Mouse (Mus musculus) lung, postnatal 0 days (tissue): ENCODE data around the gene Cd82.

Source experiments
- CTCF ChIP-seq: IDR thresholded peaks from 2 replicates; pipeline ENCODE4 v1.5.1; 2016; ENCODE audit warnings: antibody characterized with exemption, mild to moderate bottlenecking
- EP300 ChIP-seq: IDR thresholded peaks from 2 replicates; pipeline ENCODE4 v1.6.1; 2016; ENCODE audit warnings: antibody characterized with exemption, mild to moderate bottlenecking, control low read depth

GRCm38 (mm10) chr2:93473915-93474314 lies 11.0 kb upstream of the Cd82 start:
- TF ChIP-seq CTCF (no peak), EP300 (no peak)
